Mouse (Mus musculus): ENCODE results near the gene Zan. TPM values are rescaled to one million over a fixed set of nuclear protein-coding genes. Genes with fewer than 3 reads are reported as not detected.

Gene Zan
- polyA plus RNA-seq, 1 experiment = 0.04 TPM

GRCm38 (mm10) chr5:137466946-137467345 lies 9.9 kb downstream of the Zan start:
- TF ChIP-seq POLR2A (IDR thresholded peaks at IDR 0.05; ENCODE audit: insufficient read depth, low read length) = no peak
- no peak for TF ChIP-seq EP300 (IDR thresholded peaks at IDR 0.05; ENCODE audit: insufficient read depth, low read depth, low read length)
- no peak for TF ChIP-seq CTCF (IDR thresholded peaks at IDR 0.05; ENCODE audit: low read depth, low read length)
- Histone ChIP-seq H3K9me3 (replicated peaks; ENCODE audit: control insufficient read depth, insufficient read depth, low read length, poor library complexity, severe bottlenecking) (no peaks in the 10 kb centered on the region), H3K4me1 (ENCODE audit: control insufficient read depth, insufficient read depth, low read length) (no peaks in the 10 kb centered on the region), H3K9ac (ENCODE audit: low read depth, poor library complexity, severe bottlenecking) (no peak overlapping the region), H3K4me3 (ENCODE audit: low read depth, low read length) (no peak overlapping the region), H3K27ac (ENCODE audit: insufficient read depth, low read length) (no peak overlapping the region), H3K27me3 (ENCODE audit: control insufficient read depth, insufficient read depth, low read length, poor library complexity, severe bottlenecking) (no peaks in the 10 kb centered on the region), H3K36me3 (ENCODE audit: control insufficient read depth, insufficient read depth, low read length, poor library complexity, severe bottlenecking) (no peaks in the 10 kb centered on the region)

- Histone ChIP-seq H3K27me3 (ENCODE audit: control insufficient read depth, insufficient read depth, low read length, poor library complexity, severe bottlenecking) (no peaks in the 10 kb centered on the region), H3K4me1 (ENCODE audit: control insufficient read depth, insufficient read depth, low read length) (no peaks in the 10 kb centered on the region), H3K36me3 (ENCODE audit: control insufficient read depth, insufficient read depth, low read length, poor library complexity, severe bottlenecking) (no peaks in the 10 kb centered on the region), H3K27ac (ENCODE audit: insufficient read depth, low read length) (no peak overlapping the region), H3K9me3 (replicated peaks; ENCODE audit: control insufficient read depth, insufficient read depth, low read length, poor library complexity, severe bottlenecking) (no peaks in the 10 kb centered on the region), H3K4me3 (ENCODE audit: low read depth, low read length) (no peak overlapping the region), H3K9ac (ENCODE audit: low read depth, poor library complexity, severe bottlenecking) (no peak overlapping the region)
- no peak for TF ChIP-seq EP300 (IDR thresholded peaks at IDR 0.05; ENCODE audit: insufficient read depth, low read depth, low read length)
- no peak for TF ChIP-seq POLR2A (IDR thresholded peaks at IDR 0.05; ENCODE audit: insufficient read depth, low read length)
- no peak for TF ChIP-seq CTCF (IDR thresholded peaks at IDR 0.05; ENCODE audit: low read depth, low read length)
Measured at GRCm38 (mm10) chr5:137465049-137465448, 11.8 kb downstream of the Zan start.

- H3K9ac ChIP-seq (ENCODE audit: low read depth, poor library complexity, severe bottlenecking) = no peak overlapping the region
- no peaks in the 10 kb centered on the region for H3K4me1 ChIP-seq (ENCODE audit: control insufficient read depth, insufficient read depth, low read length)
- TF ChIP-seq EP300 (IDR thresholded peaks at IDR 0.05; ENCODE audit: insufficient read depth, low read depth, low read length) (no peak), POLR2A (IDR thresholded peaks at IDR 0.05; ENCODE audit: insufficient read depth, low read length) (no peak), CTCF (IDR thresholded peaks at IDR 0.05; ENCODE audit: low read depth, low read length) (no peak)
- no peaks in the 10 kb centered on the region for H3K36me3 ChIP-seq (ENCODE audit: control insufficient read depth, insufficient read depth, low read length, poor library complexity, severe bottlenecking)
- H3K9me3 ChIP-seq (replicated peaks; ENCODE audit: control insufficient read depth, insufficient read depth, low read length, poor library complexity, severe bottlenecking) = 0 out of 2 replicates have a peak, but pooled peaks cover 2% of the 10 kb centered on the region
- H3K27ac ChIP-seq (ENCODE audit: insufficient read depth, low read length) = no peak overlapping the region
- no peaks in the 10 kb centered on the region for H3K27me3 ChIP-seq (ENCODE audit: control insufficient read depth, insufficient read depth, low read length, poor library complexity, severe bottlenecking)
- no peak overlapping the region for H3K4me3 ChIP-seq (ENCODE audit: low read depth, low read length)
Measured at GRCm38 (mm10) chr5:137455866-137456591, 20.8 kb downstream of the Zan start.

GRCm38 (mm10) chr5:137455206-137455605 lies 21.7 kb downstream of the Zan start:
- Histone ChIP-seq H3K36me3 (ENCODE audit: control insufficient read depth, insufficient read depth, low read length, poor library complexity, severe bottlenecking) (no peaks in the 10 kb centered on the region), H3K27ac (ENCODE audit: insufficient read depth, low read length) (no peak overlapping the region)
- TF ChIP-seq POLR2A (IDR thresholded peaks at IDR 0.05; ENCODE audit: insufficient read depth, low read length) (no peak), EP300 (IDR thresholded peaks at IDR 0.05; ENCODE audit: insufficient read depth, low read depth, low read length) (no peak), CTCF (IDR thresholded peaks at IDR 0.05; ENCODE audit: low read depth, low read length) (no peak)

GRCm38 (mm10) chr5:137445536-137445935 lies 31.3 kb downstream of the Zan start:
- no peaks in the 10 kb centered on the region for H3K36me3 ChIP-seq (ENCODE audit: control insufficient read depth, insufficient read depth, low read length, poor library complexity, severe bottlenecking)
- no peak overlapping the region for H3K4me3 ChIP-seq (ENCODE audit: low read depth, low read length)
- TF ChIP-seq POLR2A (IDR thresholded peaks at IDR 0.05; ENCODE audit: insufficient read depth, low read length) (no peak), CTCF (IDR thresholded peaks at IDR 0.05; ENCODE audit: low read depth, low read length) (no peak), EP300 (IDR thresholded peaks at IDR 0.05; ENCODE audit: insufficient read depth, low read depth, low read length) (no peak)
- no peaks in the 10 kb centered on the region for H3K4me1 ChIP-seq (ENCODE audit: control insufficient read depth, insufficient read depth, low read length)
- no peaks in the 10 kb centered on the region for H3K9me3 ChIP-seq (replicated peaks; ENCODE audit: control insufficient read depth, insufficient read depth, low read length, poor library complexity, severe bottlenecking)
- H3K9ac ChIP-seq (ENCODE audit: low read depth, poor library complexity, severe bottlenecking) = no peak overlapping the region
- no peak overlapping the region for H3K27ac ChIP-seq (ENCODE audit: insufficient read depth, low read length)
- H3K27me3 ChIP-seq (ENCODE audit: control insufficient read depth, insufficient read depth, low read length, poor library complexity, severe bottlenecking) = no peaks in the 10 kb centered on the region

More at GRCm38 (mm10) chr5:137455206-137455605, 21.7 kb downstream of the Zan start:
- Histone ChIP-seq H3K4me3 (ENCODE audit: low read depth, low read length) (no peak overlapping the region), H3K9ac (ENCODE audit: low read depth, poor library complexity, severe bottlenecking) (no peak overlapping the region), H3K9me3 (replicated peaks; ENCODE audit: control insufficient read depth, insufficient read depth, low read length, poor library complexity, severe bottlenecking) (0 out of 2 replicates have a peak, but pooled peaks cover 2% of the 10 kb centered on the region), H3K4me1 (ENCODE audit: control insufficient read depth, insufficient read depth, low read length) (no peaks in the 10 kb centered on the region), H3K27me3 (ENCODE audit: control insufficient read depth, insufficient read depth, low read length, poor library complexity, severe bottlenecking) (no peaks in the 10 kb centered on the region)

GRCm38 (mm10) chr5:137440216-137440855 lies 36.5 kb downstream of the Zan start:
- H3K9ac ChIP-seq (ENCODE audit: low read depth, poor library complexity, severe bottlenecking) = no peak overlapping the region
- TF ChIP-seq EP300 (IDR thresholded peaks at IDR 0.05; ENCODE audit: insufficient read depth, low read depth, low read length) (no peak), CTCF (IDR thresholded peaks at IDR 0.05; ENCODE audit: low read depth, low read length) (no peak), POLR2A (IDR thresholded peaks at IDR 0.05; ENCODE audit: insufficient read depth, low read length) (no peak)
- no peaks in the 10 kb centered on the region for H3K9me3 ChIP-seq (replicated peaks; ENCODE audit: control insufficient read depth, insufficient read depth, low read length, poor library complexity, severe bottlenecking)
- H3K4me1 ChIP-seq (ENCODE audit: control insufficient read depth, insufficient read depth, low read length) = no peaks in the 10 kb centered on the region
- no peaks in the 10 kb centered on the region for H3K27me3 ChIP-seq (ENCODE audit: control insufficient read depth, insufficient read depth, low read length, poor library complexity, severe bottlenecking)
- no peaks in the 10 kb centered on the region for H3K36me3 ChIP-seq (ENCODE audit: control insufficient read depth, insufficient read depth, low read length, poor library complexity, severe bottlenecking)
- H3K27ac ChIP-seq (ENCODE audit: insufficient read depth, low read length) = no peak overlapping the region
- no peak overlapping the region for H3K4me3 ChIP-seq (ENCODE audit: low read depth, low read length)

Measured in ES-Bruce4 (cell line).